Mouse (Mus musculus) layer of hippocampus, postnatal 36 days (tissue): ENCODE data around the gene Coro1b. TPM values are rescaled to one million over a fixed set of nuclear protein-coding genes. Genes with fewer than 3 reads are reported as not detected.

ENCODE experiments used
- DNase-seq, 2 experiments: peaks; one replicate each; pipeline ENCODE4 v3.0.0; 2022
- total RNA-seq, 2 experiments: library from RNA; stranded (reverse); gene quantifications; 2 replicates each; pipeline ENCODE4 v1.2.3; 2021

Coro1b gene
- total RNA-seq, 2 experiments from 2014 or later, result 83.8 to 90.0 TPM

DNA sequence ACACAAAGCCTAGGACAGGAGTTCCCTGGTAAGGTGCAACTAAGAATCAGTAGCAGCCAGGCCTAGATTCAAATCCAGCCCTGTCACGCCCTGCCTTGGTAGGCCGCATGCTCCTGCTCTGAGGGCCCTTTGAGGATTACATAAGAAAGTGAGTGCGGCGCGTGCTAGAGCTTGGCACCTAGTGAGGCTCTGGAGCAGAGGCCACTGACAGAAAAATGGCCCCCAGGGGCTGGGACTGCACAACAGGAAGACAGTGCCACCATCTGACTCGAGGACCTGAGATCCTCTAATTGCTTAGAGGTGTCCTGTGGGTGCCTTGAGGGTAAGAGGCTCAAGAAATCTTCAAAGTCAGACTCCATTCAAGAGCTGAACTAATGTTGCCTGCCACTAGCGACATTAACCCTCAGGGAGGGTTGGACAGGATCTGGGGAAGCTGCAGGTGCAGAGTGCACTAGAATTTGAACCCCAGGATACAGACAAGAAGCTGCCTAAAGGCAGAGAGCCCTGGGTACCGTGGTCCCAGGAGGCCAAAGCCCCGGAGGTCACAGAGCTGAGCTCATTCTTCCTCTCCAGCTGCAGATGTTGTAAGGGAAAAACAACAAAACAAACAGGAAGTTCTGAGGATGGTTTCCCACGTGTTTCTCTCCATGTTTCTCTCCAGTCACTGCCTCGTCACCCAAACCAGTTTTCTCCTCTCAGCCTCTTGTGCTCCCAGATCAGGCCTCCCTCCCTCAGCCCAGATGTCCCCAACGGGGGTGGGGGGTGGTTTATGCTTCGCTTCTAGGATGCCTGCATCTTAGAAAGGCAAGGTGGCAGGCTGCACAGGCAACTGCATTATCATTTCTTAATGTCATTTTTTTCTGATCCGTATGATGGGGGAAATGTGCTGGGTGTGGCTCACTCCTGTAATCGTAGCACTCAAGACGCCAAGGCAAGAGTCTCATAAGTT lies 3.6 kb upstream of the Coro1b start:
- DNase-seq, result no peak

DNA sequence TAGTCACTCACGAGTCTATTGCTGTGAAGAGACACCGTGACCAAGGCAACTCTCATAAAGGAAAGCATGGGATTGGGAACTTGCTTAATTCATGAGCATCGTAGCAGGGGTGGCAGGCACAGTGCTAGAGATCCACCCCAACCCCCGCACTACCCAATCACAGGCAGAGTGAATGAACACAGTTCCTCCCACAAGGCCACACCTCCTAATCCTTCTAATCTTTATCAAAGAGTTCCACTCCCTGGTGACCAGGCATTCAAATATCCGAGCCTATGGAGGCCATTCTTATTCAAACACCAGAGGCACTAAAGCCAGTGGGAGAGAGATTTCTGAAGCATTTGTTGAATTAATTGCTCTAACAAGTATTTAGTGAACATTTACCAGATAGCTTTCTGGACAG lies 2.5 kb upstream of the Coro1b start:
- DNase-seq, result no peak

DNA sequence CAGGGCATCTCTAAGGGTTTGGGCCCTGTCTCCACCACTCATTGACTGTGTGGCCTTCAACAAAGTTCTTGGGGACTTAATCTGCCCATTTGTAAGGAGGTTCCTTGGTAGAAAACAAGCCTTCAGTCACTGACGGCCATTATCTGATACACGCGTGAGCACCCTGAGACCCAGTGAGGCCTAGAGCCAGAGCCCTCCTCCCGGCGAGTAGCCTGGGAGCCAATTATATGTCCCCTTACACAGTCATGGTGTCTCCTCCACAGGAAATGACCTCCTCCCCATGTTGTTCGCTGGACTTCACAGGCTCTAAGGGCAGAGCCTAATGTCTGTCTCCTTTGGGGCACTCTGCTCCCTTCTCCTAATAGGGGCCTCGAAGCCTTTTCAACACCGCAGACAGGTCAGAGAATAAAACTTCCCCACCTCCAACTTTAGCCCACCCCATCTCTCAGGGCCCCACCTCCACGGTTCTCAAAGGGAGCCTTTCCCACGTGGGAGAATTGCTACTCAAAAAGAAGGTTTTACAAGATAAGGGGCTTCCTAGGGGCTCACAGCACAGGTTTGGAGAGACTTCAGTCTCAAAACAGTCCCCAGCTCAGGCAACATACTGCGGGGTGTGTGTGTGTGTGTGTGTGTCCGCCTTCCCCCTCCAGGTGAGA lies 1.9 kb upstream of the Coro1b start:
- no peak for DNase-seq

DNA sequence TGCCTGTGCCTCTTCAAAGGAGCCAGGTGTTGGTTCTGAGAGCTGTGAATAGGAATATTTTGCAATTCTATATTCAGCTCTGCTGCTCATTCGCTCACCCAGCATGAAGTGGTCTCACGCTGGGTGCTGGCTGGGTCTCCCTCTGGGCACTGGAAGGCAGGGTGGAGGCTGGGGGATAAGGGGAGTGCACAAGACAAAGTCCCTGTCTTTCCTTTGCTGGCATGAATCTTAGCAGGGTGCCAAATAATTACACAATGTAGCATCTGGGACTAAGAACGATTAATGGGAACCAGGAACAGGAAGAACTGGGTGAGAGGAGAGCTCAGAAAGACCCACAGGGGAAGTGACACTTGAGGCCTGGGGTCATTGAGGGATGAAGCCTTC lies 1.4 kb upstream of the Coro1b start:
- no peak for DNase-seq

DNA sequence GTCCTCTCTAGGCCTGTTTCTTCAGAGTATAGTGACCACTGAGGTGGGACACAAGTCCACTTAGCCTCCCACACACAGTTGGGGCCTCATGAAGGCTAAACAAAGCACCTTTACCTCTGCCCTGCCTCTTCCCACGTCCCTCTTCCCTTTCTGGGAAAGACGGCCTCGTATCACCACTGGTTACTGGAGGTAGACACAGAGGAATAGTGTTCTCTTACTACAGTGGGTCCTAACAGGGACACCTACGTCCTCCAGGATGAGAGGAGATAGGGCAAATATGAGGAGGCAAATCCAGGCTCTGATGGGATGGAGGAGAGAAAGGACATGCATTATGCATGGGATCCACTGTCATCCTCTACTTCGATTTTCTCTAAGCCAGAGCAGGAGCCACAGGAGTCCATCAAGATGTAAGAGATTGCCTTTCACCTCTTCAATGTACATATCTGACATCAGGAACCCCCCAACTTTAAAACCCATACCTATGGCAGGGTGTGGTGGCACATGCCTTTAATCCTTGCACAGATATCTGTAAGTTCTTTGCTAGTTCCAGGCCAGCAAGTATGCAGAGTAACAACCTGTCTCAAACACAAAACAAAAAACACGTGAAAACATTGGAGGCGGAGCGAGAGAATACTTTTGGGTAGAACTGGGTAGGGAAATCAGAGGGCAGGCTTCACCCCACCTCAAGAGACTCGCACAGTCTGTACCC lies 483 bp upstream of the Coro1b start:
- DNase-seq, result no peak

DNA sequence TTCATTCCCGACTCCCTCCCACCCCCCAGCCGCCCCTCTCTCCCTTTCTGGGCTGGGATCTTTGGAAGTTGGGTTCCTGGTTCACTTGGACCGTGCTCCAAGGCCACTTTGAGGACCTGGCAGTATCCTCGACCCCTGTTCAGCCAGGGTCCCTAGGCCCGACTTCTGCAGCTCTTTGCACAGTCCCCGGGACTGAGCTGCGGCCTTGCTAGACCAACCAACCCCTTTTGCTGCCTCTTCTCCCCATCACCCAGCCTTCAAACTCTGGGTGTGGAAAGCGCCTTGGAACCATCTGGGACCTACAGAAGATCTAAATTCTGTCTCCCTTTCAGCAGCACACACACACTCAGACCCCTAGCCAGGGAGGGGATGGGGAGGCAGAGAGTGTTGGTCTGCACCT lies 400 bp downstream of the Coro1b start:
- DNase-seq, result no peak

DNA sequence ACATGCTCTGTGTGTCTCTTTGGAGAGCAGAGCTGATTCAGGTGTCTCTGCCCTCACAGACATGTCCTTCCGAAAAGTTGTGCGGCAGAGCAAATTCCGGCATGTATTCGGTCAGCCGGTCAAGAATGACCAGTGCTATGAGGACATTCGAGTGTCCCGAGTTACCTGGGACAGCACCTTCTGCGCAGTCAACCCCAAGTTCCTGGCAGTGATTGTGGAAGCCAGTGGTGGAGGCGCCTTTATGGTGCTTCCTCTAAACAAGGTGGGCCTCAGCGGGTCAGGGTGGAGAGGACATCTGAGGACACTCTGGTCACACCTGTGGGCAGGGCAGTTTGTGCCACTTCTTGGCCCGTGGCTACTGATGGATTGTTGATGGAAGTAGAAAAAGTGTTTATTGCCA lies 864 bp downstream of the Coro1b start:
- DNase-seq, result no peak

DNA sequence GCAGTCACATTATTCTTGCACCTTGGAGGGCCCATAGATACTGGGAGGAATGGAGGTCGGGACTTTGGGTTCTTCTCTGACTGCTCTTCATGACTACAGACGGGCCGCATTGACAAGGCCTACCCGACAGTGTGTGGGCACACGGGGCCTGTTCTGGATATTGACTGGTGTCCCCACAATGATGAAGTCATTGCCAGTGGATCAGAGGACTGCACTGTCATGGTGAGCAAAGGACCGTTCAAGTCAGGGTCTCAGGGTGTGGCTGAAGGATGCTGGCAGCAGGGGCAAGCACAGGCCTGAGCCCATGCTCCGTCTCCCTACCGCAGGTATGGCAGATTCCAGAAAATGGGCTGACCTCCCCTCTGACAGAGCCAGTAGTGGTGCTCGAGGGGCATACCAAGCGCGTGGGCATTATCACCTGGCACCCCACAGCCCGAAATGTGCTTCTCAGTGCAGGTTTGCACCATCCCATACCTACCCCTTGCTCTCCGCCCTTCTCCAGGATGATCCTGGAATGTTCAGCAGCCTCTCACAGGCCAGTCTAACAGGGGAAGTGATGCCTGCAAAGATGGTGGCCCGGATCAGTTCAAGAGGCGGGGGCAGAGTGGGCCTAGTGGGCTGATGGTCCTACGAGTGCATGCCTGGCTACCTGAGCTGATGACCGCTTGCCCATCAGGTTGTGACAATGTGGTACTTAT lies 1.5 kb downstream of the Coro1b start:
- no peak for DNase-seq

DNA sequence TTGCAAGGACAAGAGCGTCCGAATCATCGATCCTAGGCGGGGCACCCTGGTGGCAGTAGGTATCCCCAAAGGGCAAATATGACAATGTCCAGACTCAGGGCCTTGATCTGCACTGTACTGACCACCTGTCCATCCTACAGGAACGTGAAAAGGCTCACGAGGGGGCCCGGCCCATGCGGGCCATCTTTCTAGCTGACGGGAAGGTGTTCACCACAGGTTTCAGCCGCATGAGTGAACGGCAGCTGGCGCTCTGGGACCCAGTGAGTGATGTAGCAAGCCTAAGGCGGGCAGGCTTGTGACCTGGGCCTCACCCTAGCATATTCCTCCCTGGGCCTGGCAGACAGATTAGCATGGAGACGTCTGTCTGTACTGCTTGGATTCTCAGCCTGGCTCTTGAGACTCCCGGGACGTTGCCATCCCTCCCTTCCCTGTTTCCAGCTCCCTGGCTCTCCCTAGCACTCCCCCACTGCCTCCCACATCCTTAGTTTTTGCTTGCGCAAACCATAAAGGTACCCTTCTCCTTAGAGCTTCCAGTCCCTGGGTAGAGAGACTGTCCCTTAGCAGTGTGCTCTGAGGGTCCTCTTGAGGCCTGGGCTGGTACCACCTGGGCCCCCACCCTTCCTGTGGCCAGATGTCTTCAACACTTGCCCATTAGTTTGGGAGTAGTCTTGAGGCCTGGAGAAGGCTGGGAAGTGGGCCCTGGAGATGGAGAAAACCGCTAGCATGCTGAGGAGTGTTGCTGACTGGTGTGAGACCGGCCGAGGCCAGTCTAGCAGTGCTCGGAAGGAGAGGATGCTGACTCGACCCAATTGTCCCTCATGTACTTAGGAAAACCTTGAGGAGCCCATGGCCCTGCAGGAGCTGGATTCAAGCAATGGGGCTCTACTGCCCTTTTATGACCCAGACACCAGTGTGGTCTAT lies 2.4 kb downstream of the Coro1b start:
- no peak for DNase-seq

DNA sequence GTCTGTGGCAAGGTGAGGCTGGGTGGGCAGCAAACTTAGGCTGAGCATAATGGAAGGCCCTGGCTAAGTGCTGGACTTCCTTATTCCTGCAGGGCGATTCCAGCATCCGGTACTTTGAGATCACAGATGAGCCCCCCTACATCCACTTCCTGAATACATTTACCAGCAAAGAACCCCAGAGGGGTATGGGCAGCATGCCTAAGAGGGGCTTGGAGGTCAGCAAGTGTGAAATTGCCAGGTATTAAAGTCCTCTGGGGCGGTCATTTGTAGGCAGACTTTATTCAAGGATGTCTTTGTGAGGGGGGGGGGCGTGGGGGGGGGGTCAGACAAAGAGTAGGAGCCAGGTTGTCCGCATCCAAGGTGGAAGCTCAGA lies 3.1 kb downstream of the Coro1b start:
- DNase-seq, result no peak

DNA sequence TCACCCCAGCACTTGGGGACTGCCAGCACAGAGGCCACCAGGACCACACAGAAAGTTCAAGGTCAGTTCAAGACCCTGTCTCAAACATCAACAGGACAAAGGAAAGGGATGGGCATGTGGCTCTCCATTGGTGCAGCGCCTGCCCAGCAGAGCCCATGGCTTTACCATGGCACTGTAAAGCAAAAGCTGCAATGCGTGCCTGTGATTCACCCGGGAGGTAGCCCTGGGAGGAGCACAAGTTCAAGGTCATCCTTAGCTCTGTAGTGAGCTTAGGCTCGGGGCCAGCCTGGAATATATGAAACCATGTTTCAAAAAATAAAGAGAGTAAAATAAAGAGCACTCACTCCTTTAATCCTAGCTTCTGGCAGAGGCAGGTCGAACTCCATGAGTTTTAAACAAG lies 3.5 kb downstream of the Coro1b start:
- DNase-seq, result no peak

DNA sequence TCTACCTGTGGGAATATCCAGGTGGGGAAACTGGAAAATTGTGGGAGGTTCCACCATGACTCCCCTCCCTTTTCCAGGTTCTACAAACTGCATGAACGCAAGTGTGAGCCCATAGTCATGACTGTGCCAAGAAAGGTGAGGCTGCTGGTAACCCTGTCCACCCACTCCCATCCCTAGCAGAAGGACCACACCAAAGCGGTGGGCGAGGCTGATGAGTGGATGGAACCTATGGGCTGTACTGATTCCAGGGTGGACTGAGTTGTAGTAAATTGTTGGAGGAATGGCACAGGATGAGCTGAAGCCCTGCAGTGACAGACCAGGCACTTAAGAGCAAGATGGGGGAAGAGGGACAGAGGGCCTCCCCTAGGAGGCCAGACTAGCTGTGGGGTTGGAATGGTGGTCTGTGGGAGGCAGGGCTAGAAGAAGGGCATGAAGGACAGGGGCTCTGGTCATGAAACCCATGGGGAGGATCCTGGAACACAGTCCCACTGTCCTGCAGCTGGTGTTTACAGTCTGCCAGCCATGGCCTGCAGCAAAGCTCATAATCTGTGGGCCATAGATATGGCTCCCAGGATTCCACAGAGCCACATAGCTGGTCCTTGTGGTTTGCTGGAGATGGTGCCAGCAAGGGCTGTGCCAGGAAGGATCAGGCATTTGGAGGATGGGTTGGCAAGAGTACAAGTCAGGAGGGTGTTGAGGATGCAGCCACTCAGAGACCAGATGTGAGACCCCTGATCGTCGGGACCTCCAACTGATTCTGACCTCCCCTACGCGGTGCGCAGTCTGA lies 4.2 kb downstream of the Coro1b start:
- DNase-seq, result no peak

DNA sequence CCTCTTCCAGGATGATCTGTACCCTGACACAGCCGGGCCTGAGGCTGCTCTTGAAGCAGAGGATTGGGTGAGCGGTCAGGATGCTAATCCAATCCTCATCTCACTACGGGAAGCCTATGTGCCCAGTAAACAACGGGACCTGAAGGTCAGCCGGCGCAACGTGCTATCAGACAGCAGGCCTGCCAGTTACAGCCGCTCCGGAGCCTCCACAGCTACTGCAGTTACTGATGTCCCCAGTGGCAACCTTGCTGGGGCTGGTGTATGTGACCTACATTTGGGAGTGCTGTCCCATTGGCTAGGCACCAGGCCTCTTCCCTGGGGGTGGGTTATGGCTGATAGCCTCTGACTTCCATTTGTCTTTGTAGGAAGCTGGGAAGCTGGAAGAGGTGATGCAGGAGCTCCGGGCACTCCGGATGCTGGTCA lies 4.8 kb downstream of the Coro1b start, which contains the start of gene Ptprcap:
Ptprcap (plus strand) TSS at position 373 of the 423 bp plus-strand sequence.
- DNase-seq, result no peak

DNA sequence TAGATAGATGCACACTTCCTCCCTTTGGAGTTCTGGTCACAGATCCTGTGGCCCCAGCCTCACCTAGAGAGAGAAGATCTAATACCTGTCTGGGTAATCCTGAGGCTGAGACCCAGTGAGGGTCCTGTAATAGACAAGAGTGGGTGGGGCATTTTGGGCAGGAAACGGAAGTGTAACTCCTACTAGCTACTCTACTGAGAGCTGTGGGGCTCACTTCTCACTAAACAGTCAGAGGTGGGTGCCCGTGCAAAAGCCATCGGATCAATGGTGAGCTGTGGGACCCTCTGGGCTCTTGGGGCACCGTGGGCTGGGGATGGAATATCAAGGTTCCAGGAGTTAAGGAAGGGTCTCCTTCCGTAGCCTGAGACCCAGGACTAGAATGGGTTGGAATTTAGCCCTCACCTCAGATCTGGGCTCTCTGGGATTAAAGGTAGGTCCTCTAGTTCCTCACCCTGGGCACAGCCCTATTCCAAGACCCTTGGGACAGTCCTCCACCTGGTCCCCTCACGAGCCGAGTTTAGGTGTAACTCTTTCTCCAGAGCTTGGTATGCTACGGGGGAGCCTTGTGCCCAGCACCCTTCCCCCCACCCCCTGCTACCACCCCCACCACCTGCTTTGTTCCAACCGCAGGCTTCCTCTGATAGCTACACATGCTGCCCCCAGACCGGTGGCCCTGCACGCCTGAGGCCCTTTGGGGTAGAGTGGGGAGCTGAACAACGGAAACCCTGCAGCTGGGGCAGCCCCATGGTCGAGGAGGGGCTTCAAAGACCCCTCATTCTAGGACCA lies 6.2 kb downstream of the Coro1b start:
- no peak for DNase-seq

DNA sequence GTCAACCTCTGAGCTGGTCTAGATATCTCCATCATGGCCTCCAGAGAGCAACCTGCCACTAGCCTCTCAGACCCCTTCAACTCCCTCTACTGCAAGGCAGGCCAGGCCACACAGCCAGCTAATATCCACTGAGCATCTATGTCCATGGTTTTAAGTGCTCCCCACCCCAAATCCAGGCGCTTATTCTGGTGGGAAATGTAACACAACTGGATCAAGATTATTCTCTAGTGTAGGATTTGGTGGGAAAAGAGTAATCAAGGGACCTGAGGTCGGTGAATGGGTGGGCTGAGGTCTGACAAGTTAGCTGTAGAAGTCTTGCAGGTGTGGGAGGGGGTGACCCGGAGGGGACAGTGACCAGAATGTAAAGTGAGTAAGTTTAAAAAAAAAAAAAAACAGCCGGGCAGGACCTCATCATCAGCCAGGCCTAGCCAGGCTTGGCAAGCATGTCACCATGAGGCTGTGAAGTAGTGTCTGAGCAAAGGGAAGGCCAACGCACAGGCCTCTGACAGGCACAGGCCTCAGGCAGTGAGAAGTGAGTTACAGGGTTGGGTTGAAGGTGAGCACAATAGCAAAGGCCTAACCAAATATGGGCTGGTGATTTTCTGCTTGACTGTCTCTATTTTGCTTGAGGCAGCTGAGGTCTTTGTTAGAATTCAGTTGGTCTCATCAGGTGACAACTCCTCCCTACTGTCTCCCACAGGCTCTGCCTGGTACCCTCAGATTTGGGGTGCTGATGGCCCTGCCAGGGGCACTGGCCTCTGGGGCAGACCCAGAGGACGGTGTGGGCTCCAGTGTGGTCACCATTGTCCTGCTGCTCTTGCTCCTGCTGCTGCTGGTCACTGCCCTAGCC lies 7.0 kb downstream of the Coro1b start:
- DNase-seq, result no peak

DNA sequence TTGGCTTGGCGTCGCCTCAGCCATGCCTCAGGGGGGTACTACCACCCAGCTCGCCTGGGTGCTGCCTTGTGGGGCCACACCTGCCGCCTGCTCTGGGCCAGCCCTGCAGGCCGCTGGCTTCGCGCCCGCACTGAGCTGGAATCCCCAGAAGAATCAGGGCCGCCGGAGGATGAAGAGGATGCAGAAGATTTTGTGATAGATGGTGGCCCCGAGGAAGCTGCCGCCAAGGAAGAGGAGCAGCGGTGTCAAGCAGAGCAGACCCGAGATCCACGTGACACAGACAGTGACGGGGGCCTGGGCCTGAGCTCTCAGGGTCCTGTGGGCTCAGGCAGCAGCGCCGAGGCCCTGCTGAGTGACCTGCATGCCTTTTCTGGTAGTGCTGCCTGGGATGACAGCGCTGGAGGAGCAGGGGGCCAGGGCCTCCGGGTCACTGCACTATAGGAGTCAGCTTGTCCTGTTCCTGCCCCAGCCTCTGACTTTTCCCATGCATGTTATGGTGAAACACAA lies 7.7 kb downstream of the Coro1b start:
- DNase-seq, result no peak

DNA sequence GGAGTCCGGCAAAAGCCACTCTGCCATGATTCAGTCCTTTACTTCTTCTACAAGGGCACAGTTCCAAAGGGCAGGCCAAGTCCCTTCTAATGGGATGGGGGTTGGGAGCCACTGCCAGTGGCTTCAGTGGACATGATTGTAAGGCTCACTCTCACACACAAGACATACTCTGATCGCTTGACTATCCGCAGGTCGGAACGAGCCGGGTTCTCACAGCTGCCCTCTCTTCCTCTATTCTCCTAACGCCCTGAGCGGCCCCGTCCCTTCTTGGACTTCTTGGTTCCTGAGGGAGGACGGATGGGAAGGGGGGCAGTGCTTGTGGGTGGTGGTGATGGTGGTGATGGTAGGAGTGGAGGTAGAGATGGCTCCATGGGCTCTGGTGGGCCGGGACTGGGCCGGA lies 8.4 kb downstream of the Coro1b start:
- DNase-seq, result no peak

DNA sequence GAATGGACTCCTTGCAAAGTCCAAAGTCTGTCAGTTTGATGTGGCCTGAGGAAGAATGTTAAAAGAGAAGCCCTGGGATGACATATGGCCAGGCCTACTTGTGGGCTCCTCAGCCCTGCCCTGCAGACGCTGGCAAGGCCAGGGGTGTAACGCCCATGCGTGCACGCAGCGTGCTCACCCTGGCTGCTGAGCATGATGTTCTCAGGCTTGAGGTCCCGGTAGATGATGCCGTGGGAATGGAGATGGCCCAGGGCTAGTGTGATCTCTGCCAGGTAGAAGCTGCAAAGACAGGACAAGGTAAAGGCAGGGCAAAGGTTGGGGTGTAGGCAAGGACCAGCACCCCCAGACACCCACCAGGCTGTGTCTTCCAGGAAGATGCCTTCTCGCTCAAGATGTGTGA lies 10.6 kb downstream of the Coro1b start:
- no peak for DNase-seq
